Mouse (Mus musculus): ENCODE data around the gene Abcd2. TPM values are rescaled to one million over a fixed set of nuclear protein-coding genes. Genes with fewer than 3 reads are reported as not detected.

The Abcd2 gene
- polyA plus RNA-seq, 1 experiment from 2014 or later: 5.0 TPM

- Histone ChIP-seq H3K27ac (ENCODE audit: low read depth, low read length) (no peak overlapping the region; the same call in 1 of the 2 replicates), H3K9ac (ENCODE audit: low read depth, low read length) (peak overlapping the region; percentile 38; the same call in 1 of the 2 replicates)
Measured at GRCm38 (mm10) chr15:91190519-91191207, 936 bp downstream of the Abcd2 start.

GRCm38 (mm10) chr15:91190026-91190425 is 1.6 kb downstream of the Abcd2 start:
- peak overlapping the region; percentile 38; the same call in 1 of the 2 replicates for H3K9ac ChIP-seq (ENCODE audit: low read depth, low read length)
- no peaks in the 10 kb centered on the region for H3K9me3 ChIP-seq (ENCODE audit: control insufficient read depth, low read length)
- no peaks in the 10 kb centered on the region for H3K36me3 ChIP-seq (ENCODE audit: control insufficient read depth, insufficient read depth, low read length)
- no peak overlapping the region for H3K27ac ChIP-seq (ENCODE audit: low read depth, low read length)
- H3K27me3 ChIP-seq (ENCODE audit: control insufficient read depth, insufficient read depth, low read length): no peaks in the 10 kb centered on the region
- ATAC-seq (ENCODE audit: low FRiP score, low TSS enrichment): no peak
- H3K4me3 ChIP-seq (ENCODE audit: low read length): peak overlapping the region; percentile 38
- H3K4me1 ChIP-seq (ENCODE audit: control insufficient read depth, insufficient read depth, low read length): 0 out of 2 replicates have a peak, but pooled peaks cover 6% of the 10 kb centered on the region
- H3K4me2 ChIP-seq (replicated peaks; ENCODE audit: low read depth, low read length): peak overlapping the region; percentile 63
- 36% methylated on average over 4 of the region's 4 CpGs for WGBS

More at GRCm38 (mm10) chr15:91190519-91191207, 936 bp downstream of the Abcd2 start:
- 0 out of 2 replicates have a peak, but pooled peaks cover 6% of the 10 kb centered on the region for H3K4me1 ChIP-seq (ENCODE audit: control insufficient read depth, insufficient read depth, low read length)
- peak overlapping the region; percentile 63 for H3K4me2 ChIP-seq (replicated peaks; ENCODE audit: low read depth, low read length)
- no peaks in the 10 kb centered on the region for H3K9me3 ChIP-seq (ENCODE audit: control insufficient read depth, low read length)
- ATAC-seq (ENCODE audit: low FRiP score, low TSS enrichment): no peak
- WGBS: 38% methylated on average over 17 of the region's 17 CpGs
- no peaks in the 10 kb centered on the region for H3K36me3 ChIP-seq (ENCODE audit: control insufficient read depth, insufficient read depth, low read length)
- H3K27me3 ChIP-seq (ENCODE audit: control insufficient read depth, insufficient read depth, low read length): no peaks in the 10 kb centered on the region
- peak overlapping the region; percentile 38 for H3K4me3 ChIP-seq (ENCODE audit: low read length)

GRCm38 (mm10) chr15:91186358-91186757 is 5.2 kb downstream of the Abcd2 start:
- 0 out of 2 replicates have a peak, but pooled peaks cover 6% of the 10 kb centered on the region for H3K4me1 ChIP-seq (ENCODE audit: control insufficient read depth, insufficient read depth, low read length)
- no peak overlapping the region for H3K27ac ChIP-seq (ENCODE audit: low read depth, low read length)
- H3K4me2 ChIP-seq (replicated peaks; ENCODE audit: low read depth, low read length): no peak overlapping the region
- no peaks in the 10 kb centered on the region for H3K9me3 ChIP-seq (ENCODE audit: control insufficient read depth, low read length)
- WGBS: 83% methylated on average over 6 of the region's 6 CpGs
- H3K27me3 ChIP-seq (ENCODE audit: control insufficient read depth, insufficient read depth, low read length): no peaks in the 10 kb centered on the region
- no peak for ATAC-seq (ENCODE audit: low FRiP score, low TSS enrichment)
- H3K4me3 ChIP-seq (ENCODE audit: low read length): no peak overlapping the region
- H3K36me3 ChIP-seq (ENCODE audit: control insufficient read depth, insufficient read depth, low read length): no peaks in the 10 kb centered on the region
- H3K9ac ChIP-seq (ENCODE audit: low read depth, low read length): no peak overlapping the region

GRCm38 (mm10) chr15:91179911-91180622 is 11.5 kb downstream of the Abcd2 start:
- Histone ChIP-seq H3K4me2 (replicated peaks; ENCODE audit: low read depth, low read length) (no peak overlapping the region), H3K4me1 (ENCODE audit: control insufficient read depth, insufficient read depth, low read length) (no peaks in the 10 kb centered on the region), H3K27me3 (ENCODE audit: control insufficient read depth, insufficient read depth, low read length) (no peaks in the 10 kb centered on the region), H3K4me3 (ENCODE audit: low read length) (no peak overlapping the region), H3K9ac (ENCODE audit: low read depth, low read length) (no peak overlapping the region), H3K9me3 (ENCODE audit: control insufficient read depth, low read length) (no peaks in the 10 kb centered on the region), H3K27ac (ENCODE audit: low read depth, low read length) (no peak overlapping the region), H3K36me3 (ENCODE audit: control insufficient read depth, insufficient read depth, low read length) (no peaks in the 10 kb centered on the region)
- ATAC-seq (ENCODE audit: low FRiP score, low TSS enrichment): no peak
- 77% methylated on average over 15 of the region's 15 CpGs for WGBS

- Histone ChIP-seq H3K9ac (ENCODE audit: low read depth, low read length) (no peak overlapping the region), H3K9me3 (ENCODE audit: control insufficient read depth, low read length) (no peaks in the 10 kb centered on the region), H3K4me1 (ENCODE audit: control insufficient read depth, insufficient read depth, low read length) (no peaks in the 10 kb centered on the region), H3K4me3 (ENCODE audit: low read length) (no peak overlapping the region), H3K27ac (ENCODE audit: low read depth, low read length) (no peak overlapping the region), H3K4me2 (replicated peaks; ENCODE audit: low read depth, low read length) (no peak overlapping the region), H3K36me3 (ENCODE audit: control insufficient read depth, insufficient read depth, low read length) (no peaks in the 10 kb centered on the region), H3K27me3 (ENCODE audit: control insufficient read depth, insufficient read depth, low read length) (no peaks in the 10 kb centered on the region)
- 74% methylated on average over 9 of the region's 9 CpGs for WGBS
- no peak for ATAC-seq (ENCODE audit: low FRiP score, low TSS enrichment)
Measured at GRCm38 (mm10) chr15:91178656-91179314, 12.8 kb downstream of the Abcd2 start.

- 86% methylated on average over 4 of the region's 4 CpGs for WGBS
- Histone ChIP-seq H3K27me3 (ENCODE audit: control insufficient read depth, insufficient read depth, low read length) (no peaks in the 10 kb centered on the region), H3K9ac (ENCODE audit: low read depth, low read length) (no peak overlapping the region), H3K4me2 (replicated peaks; ENCODE audit: low read depth, low read length) (no peak overlapping the region), H3K4me1 (ENCODE audit: control insufficient read depth, insufficient read depth, low read length) (no peaks in the 10 kb centered on the region), H3K36me3 (ENCODE audit: control insufficient read depth, insufficient read depth, low read length) (no peaks in the 10 kb centered on the region), H3K4me3 (ENCODE audit: low read length) (no peak overlapping the region), H3K27ac (ENCODE audit: low read depth, low read length) (no peak overlapping the region), H3K9me3 (ENCODE audit: control insufficient read depth, low read length) (no peaks in the 10 kb centered on the region)
- no peak for ATAC-seq (ENCODE audit: low FRiP score, low TSS enrichment)
Measured at GRCm38 (mm10) chr15:91172193-91172592, 19.4 kb downstream of the Abcd2 start.

- Histone ChIP-seq H3K27ac (ENCODE audit: low read depth, low read length) (no peak overlapping the region), H3K36me3 (ENCODE audit: control insufficient read depth, insufficient read depth, low read length) (no peaks in the 10 kb centered on the region), H3K4me1 (ENCODE audit: control insufficient read depth, insufficient read depth, low read length) (no peaks in the 10 kb centered on the region), H3K4me2 (replicated peaks; ENCODE audit: low read depth, low read length) (no peak overlapping the region), H3K9ac (ENCODE audit: low read depth, low read length) (no peak overlapping the region), H3K4me3 (ENCODE audit: low read length) (no peak overlapping the region), H3K27me3 (ENCODE audit: control insufficient read depth, insufficient read depth, low read length) (no peaks in the 10 kb centered on the region), H3K9me3 (ENCODE audit: control insufficient read depth, low read length) (no peaks in the 10 kb centered on the region)
- ATAC-seq (ENCODE audit: low FRiP score, low TSS enrichment): no peak
- 87% methylated on average over 4 of the region's 4 CpGs for WGBS
Measured at GRCm38 (mm10) chr15:91171332-91171731, 20.3 kb downstream of the Abcd2 start.

GRCm38 (mm10) chr15:91170602-91171328 is 20.8 kb downstream of the Abcd2 start:
- H3K27ac ChIP-seq (ENCODE audit: low read depth, low read length): no peak overlapping the region
- no peak for ATAC-seq (ENCODE audit: low FRiP score, low TSS enrichment)
- H3K4me2 ChIP-seq (replicated peaks; ENCODE audit: low read depth, low read length): no peak overlapping the region
- H3K27me3 ChIP-seq (ENCODE audit: control insufficient read depth, insufficient read depth, low read length): no peaks in the 10 kb centered on the region
- no peak overlapping the region for H3K9ac ChIP-seq (ENCODE audit: low read depth, low read length)
- no peak overlapping the region for H3K4me3 ChIP-seq (ENCODE audit: low read length)
- 82% methylated on average over 9 of the region's 9 CpGs for WGBS
- H3K36me3 ChIP-seq (ENCODE audit: control insufficient read depth, insufficient read depth, low read length): no peaks in the 10 kb centered on the region
- H3K4me1 ChIP-seq (ENCODE audit: control insufficient read depth, insufficient read depth, low read length): no peaks in the 10 kb centered on the region
- H3K9me3 ChIP-seq (ENCODE audit: control insufficient read depth, low read length): no peaks in the 10 kb centered on the region

Data from kidney, embryonic 14.5 days (tissue).